Mouse (Mus musculus) midbrain, embryonic 14.5 days (tissue): ENCODE results near the gene Ptprq. TPM values are rescaled to one million over a fixed set of nuclear protein-coding genes. Genes with fewer than 3 reads are reported as not detected.

ENCODE experiments used
- ATAC-seq: fragments of 200-750 bp; cut with Nextera tagmentation; 2 replicates; pipeline ENCODE4 v1.8.0; 2017; ENCODE audit warnings: moderate number of reproducible peaks, moderate library complexity; ENCODE audit not compliant: low FRiP score, low TSS enrichment
- DNase-seq: peaks from one replicate; pipeline ENCODE4 v3.0.0-alpha.2; 2015
- H3K27ac ChIP-seq: fragments of 300-500 bp; sonication (generic); replicated peaks from 2 replicates; pipeline ENCODE4 v1.5.1; 2014; ENCODE audit warnings: mild to moderate bottlenecking, low read depth, low read length, moderate library complexity
- H3K27me3 ChIP-seq: fragments of 300-500 bp; sonication (generic); 2 replicates; pipeline ENCODE4 v1.6.1; 2014; ENCODE audit warnings: low read length, control low read depth, mixed read lengths; ENCODE audit not compliant: control insufficient read depth, insufficient read depth
- H3K36me3 ChIP-seq: fragments of 300-500 bp; sonication (generic); 2 replicates; pipeline ENCODE4 v1.6.1; 2014; ENCODE audit warnings: low read length, control low read depth; ENCODE audit not compliant: control insufficient read depth, insufficient read depth
- H3K4me1 ChIP-seq: fragments of 300-500 bp; sonication (generic); 2 replicates; pipeline ENCODE4 v1.6.1; 2014; ENCODE audit warnings: mild to moderate bottlenecking, antibody characterized with exemption, low read length, control low read depth; ENCODE audit not compliant: control insufficient read depth, insufficient read depth
- H3K4me2 ChIP-seq: fragments of 300-500 bp; sonication (generic); 2 replicates; pipeline ENCODE4 v1.6.1; 2014; ENCODE audit warnings: mild to moderate bottlenecking, low read length, moderate library complexity
- H3K4me3 ChIP-seq: fragments of 300-500 bp; sonication (generic); replicated peaks from 2 replicates; pipeline ENCODE4 v1.5.1; 2014; ENCODE audit warnings: low read depth, low read length
- H3K9ac ChIP-seq: fragments of 300-500 bp; sonication (generic); replicated peaks from 2 replicates; pipeline ENCODE4 v1.6.1; 2014; ENCODE audit warnings: mild to moderate bottlenecking, low read length, moderate library complexity
- H3K9me3 ChIP-seq: fragments of 300-500 bp; sonication (generic); 2 replicates; pipeline ENCODE4 v1.6.1; 2016; ENCODE audit warnings: low read length, control low read depth, mixed read lengths; ENCODE audit not compliant: control insufficient read depth
- WGBS: fragments of 180-500 bp; shearing (Covaris S2); extraction: QIAGEN DNeasy Blood & Tissue Kit; methylation state at CpG from one replicate; pipeline ENCODE4 v1.1.7; 2014; 5-methylcytosine and 5-hydroxymethylcytosine counted together
- polyA plus RNA-seq: library from polyadenylated mRNA; unstranded; fragments of >200 nt; fragmentation: Nextera tagmentation; extraction: Ambion mirVana; gene quantifications from 2 replicates; pipeline ENCODE4 v1.2.1, GENCODE M21; 2014

The Ptprq gene
- polyA plus RNA-seq, 1 experiment from 2014 or later: 0.43 TPM

DNA sequence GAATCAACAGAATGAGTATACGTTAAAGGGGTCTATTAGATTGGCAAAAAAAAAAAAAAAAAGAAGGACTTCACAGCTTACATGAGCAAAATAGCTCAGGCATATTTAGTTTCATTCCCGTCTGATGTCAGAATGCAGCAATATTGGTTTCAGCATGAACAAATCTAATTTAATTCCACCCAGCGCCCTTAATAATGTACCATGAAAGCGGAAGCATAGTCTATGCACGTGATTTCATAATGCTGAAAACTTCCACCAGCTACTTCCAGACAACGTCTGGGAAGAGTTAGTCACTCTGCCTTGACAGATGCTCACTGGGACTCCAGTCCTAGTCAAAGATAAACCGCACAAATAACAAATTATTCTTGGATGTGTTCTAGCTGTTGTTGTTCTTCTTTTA, 15.6 kb upstream of the Ptprq start:
- Histone ChIP-seq H3K36me3 (no peaks in the 10 kb centered on the region), H3K4me3 (no peak overlapping the region), H3K9me3 (no peaks in the 10 kb centered on the region), H3K4me2 (no peak overlapping the region), H3K27ac (no peak overlapping the region), H3K9ac (no peak overlapping the region), H3K4me1 (no peaks in the 10 kb centered on the region), H3K27me3 (no peaks in the 10 kb centered on the region)
- WGBS: 65% methylated on average over 7 of the region's 7 CpGs
- ATAC-seq (no peak), DNase-seq (no peak)

DNA sequence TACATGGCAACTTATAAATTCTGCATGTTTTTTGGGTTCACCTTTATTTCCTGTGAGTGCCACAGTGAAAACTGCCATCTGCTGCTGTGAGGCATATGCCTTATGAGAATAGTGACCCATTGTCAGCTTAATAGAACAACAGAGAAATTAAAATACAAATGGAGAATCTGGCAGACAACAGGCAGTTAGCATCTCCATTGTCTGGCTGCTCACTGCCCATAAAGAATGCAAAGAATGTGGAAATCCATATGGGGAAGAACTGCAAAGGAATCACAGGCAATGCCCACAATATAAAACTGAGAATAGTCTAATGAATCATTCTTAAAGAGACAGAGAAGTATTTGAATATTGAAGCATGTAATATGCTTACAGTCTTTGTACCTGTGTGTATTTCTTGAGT, 14.5 kb upstream of the Ptprq start:
- no peak for ATAC-seq
- H3K9me3 ChIP-seq: no peaks in the 10 kb centered on the region
- DNase-seq: no peak
- H3K27ac ChIP-seq: no peak overlapping the region
- H3K4me1 ChIP-seq: no peaks in the 10 kb centered on the region
- no peak overlapping the region for H3K4me3 ChIP-seq
- no peaks in the 10 kb centered on the region for H3K27me3 ChIP-seq
- no peak overlapping the region for H3K4me2 ChIP-seq
- no peak overlapping the region for H3K9ac ChIP-seq
- H3K36me3 ChIP-seq: no peaks in the 10 kb centered on the region

DNA sequence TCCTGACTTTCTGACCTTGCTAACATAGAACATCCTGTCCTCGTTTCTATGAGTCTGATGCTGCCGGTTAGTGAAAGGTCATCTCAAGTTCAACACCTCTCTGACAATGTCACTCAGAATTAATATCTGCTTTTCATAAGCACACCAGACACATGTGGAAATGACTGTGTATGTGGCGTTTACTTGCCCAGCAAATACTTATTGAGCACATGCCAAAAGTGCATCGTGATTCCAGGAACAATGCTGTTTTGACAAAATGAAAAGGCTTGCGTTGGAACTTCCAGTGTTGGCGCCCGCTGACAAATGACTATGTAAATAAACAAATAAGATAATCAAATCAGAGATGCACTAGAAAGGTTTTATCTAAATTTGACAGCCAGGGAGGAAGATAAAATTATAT, 5.8 kb upstream of the Ptprq start:
- Histone ChIP-seq H3K9me3 (no peaks in the 10 kb centered on the region), H3K9ac (no peak overlapping the region), H3K4me2 (no peak overlapping the region), H3K36me3 (no peaks in the 10 kb centered on the region), H3K27ac (no peak overlapping the region), H3K27me3 (no peaks in the 10 kb centered on the region), H3K4me3 (no peak overlapping the region), H3K4me1 (no peaks in the 10 kb centered on the region)
- 80% methylated on average over 7 of the region's 7 CpGs for WGBS
- DNase-seq (no peak), ATAC-seq (no peak)

DNA sequence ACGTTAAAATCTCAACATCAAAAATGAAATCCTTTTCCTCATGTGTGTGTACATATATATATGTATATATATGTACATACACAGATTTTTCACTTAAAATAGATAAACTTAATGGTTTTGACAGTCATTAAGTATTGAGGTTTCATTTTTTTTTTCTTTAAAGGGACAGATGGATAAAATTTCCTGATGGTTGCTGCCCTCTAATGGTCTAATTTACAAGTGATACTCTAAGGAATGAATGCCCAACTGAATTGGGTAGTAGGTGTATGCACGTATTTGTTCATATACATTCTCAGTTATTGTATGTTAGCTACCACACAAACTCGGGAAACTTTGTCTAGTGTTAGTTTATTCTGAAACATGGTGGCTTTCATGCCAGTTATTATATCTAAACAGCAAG, 15.4 kb downstream of the Ptprq start:
- Histone ChIP-seq H3K9ac (no peak overlapping the region), H3K36me3 (no peaks in the 10 kb centered on the region), H3K4me2 (no peak overlapping the region), H3K4me1 (no peaks in the 10 kb centered on the region), H3K9me3 (no peaks in the 10 kb centered on the region), H3K27me3 (no peaks in the 10 kb centered on the region), H3K4me3 (no peak overlapping the region), H3K27ac (no peak overlapping the region)
- DNase-seq: peak; percentile 78
- 50% methylated on average over 3 of the region's 3 CpGs for WGBS
- no peak for ATAC-seq

DNA sequence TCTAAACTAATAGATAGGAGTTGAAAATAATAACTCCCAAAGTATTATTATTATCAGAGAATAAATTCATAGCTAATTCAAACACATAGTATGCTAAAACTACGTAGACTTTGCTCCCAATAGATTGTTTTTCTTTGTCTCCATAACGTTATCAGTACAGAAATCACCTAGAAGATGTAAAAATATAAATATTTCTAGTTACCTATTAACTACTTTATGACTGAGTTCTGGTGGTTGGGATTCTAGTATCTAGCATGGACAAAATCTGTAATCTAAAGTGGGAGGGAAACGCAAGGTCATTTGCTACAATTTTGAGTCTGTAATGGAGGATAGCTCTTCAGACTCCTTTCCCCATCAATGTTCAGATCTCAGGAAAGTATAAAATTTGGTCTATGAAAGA, 18.9 kb downstream of the Ptprq start:
- H3K9ac ChIP-seq: no peak overlapping the region
- no peaks in the 10 kb centered on the region for H3K36me3 ChIP-seq
- no peak overlapping the region for H3K4me2 ChIP-seq
- H3K4me3 ChIP-seq: no peak overlapping the region
- H3K27me3 ChIP-seq: no peaks in the 10 kb centered on the region
- no peak overlapping the region for H3K27ac ChIP-seq
- no peaks in the 10 kb centered on the region for H3K9me3 ChIP-seq
- DNase-seq: no peak
- ATAC-seq: no peak
- 86% methylated on average over 3 of the region's 3 CpGs for WGBS
- no peaks in the 10 kb centered on the region for H3K4me1 ChIP-seq

DNA sequence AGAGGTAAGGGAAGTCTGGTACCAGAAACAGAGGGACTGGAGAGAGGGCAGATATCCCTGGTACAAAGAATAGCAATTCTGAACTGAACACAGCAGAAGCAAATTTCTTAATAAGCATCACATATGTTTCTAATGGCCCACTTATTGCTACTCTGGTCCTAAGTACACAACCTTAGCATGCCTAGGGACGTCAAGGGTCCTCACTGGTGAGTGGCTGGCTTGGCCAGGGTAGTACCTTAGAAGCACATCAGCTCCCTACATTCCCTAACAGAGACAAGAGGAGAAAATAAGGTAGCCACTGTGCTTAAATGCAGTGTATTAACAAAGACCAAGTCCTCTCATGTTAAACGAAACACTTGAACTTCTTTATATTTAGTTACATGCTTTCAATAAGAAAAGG, 21.1 kb downstream of the Ptprq start:
- Histone ChIP-seq H3K36me3 (no peaks in the 10 kb centered on the region), H3K4me1 (no peaks in the 10 kb centered on the region), H3K9me3 (no peaks in the 10 kb centered on the region), H3K27ac (no peak overlapping the region), H3K4me2 (no peak overlapping the region), H3K4me3 (no peak overlapping the region), H3K27me3 (no peaks in the 10 kb centered on the region), H3K9ac (no peak overlapping the region)
- WGBS: 90% methylated on average over 2 of the region's 2 CpGs
- ATAC-seq: no peak
- DNase-seq: no peak

DNA sequence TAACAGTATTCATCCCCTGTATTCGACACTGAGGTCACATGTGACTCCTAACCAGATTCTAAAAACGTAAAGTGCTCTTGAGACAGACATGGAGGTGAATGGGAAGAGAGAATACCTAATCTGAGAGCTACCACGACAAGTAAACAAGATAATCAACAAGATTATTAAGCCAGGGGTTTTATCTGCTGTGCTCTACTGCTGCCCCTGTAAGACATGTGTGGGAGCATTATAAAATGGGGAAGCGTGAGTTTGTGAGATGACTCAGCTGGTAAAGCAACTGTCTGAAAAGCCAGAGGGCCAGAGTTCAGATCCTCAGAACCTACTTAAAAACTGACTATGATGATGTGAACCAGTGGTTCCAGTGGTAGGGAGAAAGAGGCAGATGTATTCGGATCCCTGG, 22.7 kb downstream of the Ptprq start:
- Histone ChIP-seq H3K36me3 (no peaks in the 10 kb centered on the region), H3K9ac (no peak overlapping the region), H3K4me3 (no peak overlapping the region), H3K27me3 (no peaks in the 10 kb centered on the region), H3K4me1 (no peaks in the 10 kb centered on the region), H3K9me3 (no peaks in the 10 kb centered on the region), H3K27ac (no peak overlapping the region), H3K4me2 (no peak overlapping the region)
- DNase-seq: no peak
- WGBS: 81% methylated on average over 5 of the region's 5 CpGs
- ATAC-seq: no peak

DNA sequence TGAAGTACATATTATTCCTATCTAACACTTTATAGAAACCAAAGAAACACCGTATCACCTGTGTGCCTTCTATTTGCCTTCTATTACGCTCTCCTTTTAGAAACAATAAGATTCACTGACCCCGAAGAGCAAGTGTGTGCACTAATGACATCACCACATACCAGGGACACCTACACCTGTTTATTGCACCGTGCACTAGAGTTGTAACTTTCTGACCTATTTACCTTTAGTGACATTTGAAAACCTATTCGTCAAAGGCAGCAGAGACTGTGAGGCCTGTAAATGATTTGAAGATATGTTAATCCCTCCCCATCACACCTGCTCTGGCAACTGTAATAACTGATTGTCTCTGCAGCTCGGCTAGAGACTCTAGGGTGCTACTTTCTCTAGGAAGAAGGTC, 32.5 kb downstream of the Ptprq start:
- no peak for ATAC-seq
- WGBS: 85% methylated on average over 6 of the region's 6 CpGs
- H3K9ac ChIP-seq: no peak overlapping the region
- H3K27me3 ChIP-seq: no peaks in the 10 kb centered on the region
- no peaks in the 10 kb centered on the region for H3K9me3 ChIP-seq
- no peak overlapping the region for H3K4me2 ChIP-seq
- H3K4me1 ChIP-seq: no peaks in the 10 kb centered on the region
- no peak overlapping the region for H3K27ac ChIP-seq
- no peak overlapping the region for H3K4me3 ChIP-seq
- no peaks in the 10 kb centered on the region for H3K36me3 ChIP-seq
- no peak for DNase-seq

DNA sequence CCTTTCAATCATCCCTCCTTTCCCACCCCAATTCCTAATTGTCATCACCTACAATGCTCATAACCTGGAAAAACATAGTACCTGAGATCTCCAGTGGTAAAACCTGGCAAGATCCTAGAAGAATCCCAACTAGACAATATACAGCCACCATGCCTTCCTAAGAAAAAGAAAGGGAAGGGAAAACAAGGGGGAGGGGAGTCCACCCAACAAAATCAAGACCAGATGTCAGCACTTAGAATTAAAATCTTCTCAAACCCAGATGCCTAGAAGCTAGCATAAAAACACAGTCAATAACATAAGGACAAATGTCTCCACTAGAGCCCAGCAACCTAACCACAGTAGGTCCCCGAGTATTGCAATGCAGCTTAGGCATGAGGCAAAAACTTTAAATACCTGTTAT, 43.9 kb downstream of the Ptprq start:
- ATAC-seq: no peak
- no peak for DNase-seq

More for the DNA sequence above, 43.9 kb downstream of the Ptprq start:
- H3K9me3 ChIP-seq: no peaks in the 10 kb centered on the region
- WGBS: 71% methylated on average over 1 of the region's 1 CpGs
- H3K4me3 ChIP-seq: no peak overlapping the region
- no peaks in the 10 kb centered on the region for H3K27me3 ChIP-seq
- no peaks in the 10 kb centered on the region for H3K36me3 ChIP-seq
- H3K9ac ChIP-seq: no peak overlapping the region
- H3K4me2 ChIP-seq: no peak overlapping the region
- H3K4me1 ChIP-seq: no peaks in the 10 kb centered on the region
- H3K27ac ChIP-seq: no peak overlapping the region
